Mouse (Mus musculus) megakaryocyte, embryonic 14.5 days (primary cell): ENCODE results near the gene Poldip3.

Source experiments
- FLI1 ChIP-seq: IDR thresholded peaks from 2 replicates; pipeline ENCODE4 v1.6.1; 2012; ENCODE audit warnings: low read length, inconsistent platforms, mixed read lengths
- GATA1 ChIP-seq: IDR thresholded peaks from 3 replicates; pipeline ENCODE4 v1.6.1; 2012; ENCODE audit warnings: mixed read lengths, low read length, inconsistent platforms, borderline replicate concordance

DNA sequence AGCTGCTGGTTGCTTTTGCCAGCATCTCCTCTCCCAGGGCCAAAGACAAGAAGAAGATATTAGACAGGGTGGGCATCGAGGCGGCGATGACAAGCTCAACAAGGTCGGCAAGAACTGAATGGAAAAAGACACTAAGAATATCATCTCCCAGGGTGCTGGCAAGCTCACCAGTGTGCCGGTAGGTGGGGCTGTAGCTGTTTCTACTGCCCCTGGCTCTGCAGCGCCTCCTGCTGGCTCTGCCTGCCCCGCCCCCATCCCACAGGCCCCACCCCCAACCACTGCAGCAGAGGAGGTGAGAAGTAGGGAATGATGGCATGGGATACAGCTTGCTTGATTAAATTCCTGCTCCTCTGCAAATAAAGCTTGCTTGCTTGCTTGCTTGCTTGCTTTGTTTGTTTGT, 63.3 kb downstream of the Poldip3 start:
- TF ChIP-seq GATA1 (no peak), FLI1 (no peak)
